Mouse (Mus musculus) forebrain, embryonic 15.5 days (tissue): ENCODE data around the gene Txndc16. TPM values are rescaled to one million over a fixed set of nuclear protein-coding genes. Genes with fewer than 3 reads are reported as not detected.

Source experiments
- ATAC-seq: fragments of 200-750 bp; cut with Nextera tagmentation; replicated peaks from 2 replicates; pipeline ENCODE4 v1.8.0; 2017; ENCODE audit warnings: mild to moderate bottlenecking, moderate TSS enrichment, moderate library complexity
- H3K27ac ChIP-seq: fragments of 300-500 bp; sonication (generic); replicated peaks from 2 replicates; pipeline ENCODE4 v1.5.1; 2015; ENCODE audit warnings: mild to moderate bottlenecking, inconsistent platforms
- H3K27me3 ChIP-seq: fragments of 300-500 bp; sonication (generic); 2 replicates; pipeline ENCODE4 v1.6.1; 2015; ENCODE audit warnings: inconsistent platforms
- H3K36me3 ChIP-seq: fragments of 300-500 bp; sonication (generic); 2 replicates; pipeline ENCODE4 v1.6.1; 2015; ENCODE audit warnings: mild to moderate bottlenecking, inconsistent platforms
- H3K4me1 ChIP-seq: fragments of 300-500 bp; sonication (generic); 2 replicates; pipeline ENCODE4 v1.6.1; 2015; ENCODE audit warnings: inconsistent platforms
- H3K4me2 ChIP-seq: fragments of 300-500 bp; sonication (generic); replicated peaks from 2 replicates; pipeline ENCODE4 v1.6.1; 2015; ENCODE audit warnings: mild to moderate bottlenecking, inconsistent platforms
- H3K4me3 ChIP-seq: fragments of 300-500 bp; sonication (generic); 2 replicates; pipeline ENCODE4 v1.5.1; 2015; ENCODE audit warnings: mild to moderate bottlenecking, inconsistent platforms
- H3K9ac ChIP-seq: fragments of 300-500 bp; sonication (generic); replicated peaks from 2 replicates; pipeline ENCODE4 v1.6.1; 2015; ENCODE audit warnings: mild to moderate bottlenecking, inconsistent platforms
- H3K9me3 ChIP-seq: fragments of 300-500 bp; sonication (generic); 2 replicates; pipeline ENCODE4 v1.6.1; 2016; ENCODE audit warnings: inconsistent platforms
- WGBS: fragments of 180-500 bp; shearing (Covaris S2); methylation state at CpG from one replicate; pipeline ENCODE4 v1.1.7; 2015; ENCODE audit warnings: mixed read lengths; 5-methylcytosine and 5-hydroxymethylcytosine counted together
- polyA plus RNA-seq: library from polyadenylated mRNA; unstranded; fragments of >200 nt; fragmentation: Nextera tagmentation; extraction: Ambion mirVana; gene quantifications from 2 replicates; pipeline ENCODE4 v1.2.1, GENCODE M21; 2015

Gene Txndc16
- polyA plus RNA-seq, 1 experiment from 2014 or later: 35.2 TPM

GRCm38 (mm10) chr14:45140344-45141080 lies 79.6 kb downstream of the Txndc16 start:
- Histone ChIP-seq H3K9ac (no peak overlapping the region), H3K4me2 (no peak overlapping the region), H3K4me1 (peaks cover 12% of the 10 kb centered on the region), H3K9me3 (no peaks in the 10 kb centered on the region), H3K4me3 (no peak overlapping the region), H3K27me3 (no peaks in the 10 kb centered on the region), H3K27ac (peak overlapping the region; percentile 12; the same call in 1 of the 2 replicates), H3K36me3 (peaks cover 2% of the 10 kb centered on the region; the same call in 1 of the 2 replicates)
- WGBS: 62% methylated on average over 17 of the region's 17 CpGs
- ATAC-seq: peak; percentile 60; the same call in 1 of the 2 replicates

DNA sequence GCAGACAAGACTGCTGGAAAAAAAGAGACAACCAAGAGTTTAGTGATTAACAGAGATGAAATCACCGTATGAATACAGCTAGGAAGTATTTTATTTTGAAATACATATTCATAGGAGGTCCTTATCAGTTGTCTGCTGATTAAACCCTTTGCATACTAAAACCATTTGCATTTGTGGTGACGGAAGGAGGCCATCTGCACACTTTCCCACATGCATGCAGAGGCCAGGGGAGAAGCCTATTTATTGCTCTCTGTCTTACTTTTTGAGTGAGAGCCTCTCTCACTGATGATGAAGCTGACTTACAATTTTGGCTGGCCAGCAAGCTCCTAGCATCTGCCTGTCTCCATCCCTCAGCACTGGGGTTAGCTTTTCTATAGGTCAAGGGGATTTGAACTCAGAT lies 84.2 kb downstream of the Txndc16 start:
- 63% methylated on average over 2 of the region's 2 CpGs for WGBS
- no peak overlapping the region for H3K27ac ChIP-seq

DNA sequence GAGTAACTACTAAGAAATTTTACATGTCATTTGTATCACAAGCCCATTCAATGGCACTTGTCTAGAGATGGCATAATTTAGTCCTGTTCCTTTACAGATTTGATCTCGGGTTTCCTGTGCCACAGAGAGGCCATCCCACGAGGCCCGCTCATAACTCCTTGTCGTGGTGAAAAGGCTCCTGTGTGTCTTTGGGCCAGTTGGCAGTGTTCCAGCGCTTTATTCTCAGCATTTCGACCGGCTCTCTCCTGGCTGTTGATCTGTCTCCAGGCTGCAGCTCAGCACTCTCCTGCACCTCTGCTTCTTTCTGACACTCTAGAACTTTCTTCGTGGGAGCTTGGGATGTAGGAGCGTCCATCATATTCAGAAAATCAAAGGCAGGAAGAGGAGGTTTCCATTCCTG lies 84.6 kb downstream of the Txndc16 start:
- Histone ChIP-seq H3K4me1 (peaks cover 10% of the 10 kb centered on the region), H3K9ac (no peak overlapping the region), H3K4me2 (no peak overlapping the region), H3K27me3 (no peaks in the 10 kb centered on the region), H3K4me3 (no peak overlapping the region), H3K9me3 (no peaks in the 10 kb centered on the region), H3K27ac (no peak overlapping the region), H3K36me3 (peaks cover 7% of the 10 kb centered on the region; the same call in 1 of the 2 replicates)
- peak; percentile 35; the same call in 1 of the 2 replicates for ATAC-seq
- 35% methylated on average over 9 of the region's 9 CpGs for WGBS

More for the DNA sequence above, 84.2 kb downstream of the Txndc16 start:
- no peak for ATAC-seq
- peaks cover 7% of the 10 kb centered on the region; the same call in 1 of the 2 replicates for H3K36me3 ChIP-seq
- no peak overlapping the region for H3K4me2 ChIP-seq
- peaks cover 12% of the 10 kb centered on the region for H3K4me1 ChIP-seq
- H3K9me3 ChIP-seq: no peaks in the 10 kb centered on the region
- no peak overlapping the region for H3K9ac ChIP-seq
- H3K27me3 ChIP-seq: no peaks in the 10 kb centered on the region
- no peak overlapping the region for H3K4me3 ChIP-seq

DNA sequence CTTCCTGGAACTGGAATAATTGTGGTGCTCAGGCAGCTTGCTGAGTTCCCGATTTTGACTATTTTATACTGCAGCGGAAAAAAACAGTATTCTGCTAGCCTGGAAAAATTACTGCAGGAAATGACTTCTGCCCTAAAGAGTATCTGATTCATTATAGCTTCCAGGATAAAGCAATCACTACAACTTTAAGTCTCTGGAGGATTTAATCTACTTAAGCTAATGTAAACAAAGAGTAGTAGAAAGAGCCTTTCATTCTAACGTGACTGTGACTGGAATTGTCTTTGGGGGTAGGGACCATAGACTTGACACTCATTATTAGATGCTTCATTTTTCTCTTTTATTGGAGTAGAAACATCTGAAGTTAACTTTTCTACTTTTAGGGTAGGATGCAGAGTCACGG lies 101.8 kb downstream of the Txndc16 start:
- 62% methylated on average over 4 of the region's 4 CpGs for WGBS
- Histone ChIP-seq H3K4me2 (no peak overlapping the region), H3K9me3 (no peaks in the 10 kb centered on the region), H3K4me1 (no peaks in the 10 kb centered on the region), H3K36me3 (no peaks in the 10 kb centered on the region), H3K4me3 (no peak overlapping the region), H3K27ac (no peak overlapping the region), H3K9ac (no peak overlapping the region), H3K27me3 (no peaks in the 10 kb centered on the region)
- no peak for ATAC-seq

DNA sequence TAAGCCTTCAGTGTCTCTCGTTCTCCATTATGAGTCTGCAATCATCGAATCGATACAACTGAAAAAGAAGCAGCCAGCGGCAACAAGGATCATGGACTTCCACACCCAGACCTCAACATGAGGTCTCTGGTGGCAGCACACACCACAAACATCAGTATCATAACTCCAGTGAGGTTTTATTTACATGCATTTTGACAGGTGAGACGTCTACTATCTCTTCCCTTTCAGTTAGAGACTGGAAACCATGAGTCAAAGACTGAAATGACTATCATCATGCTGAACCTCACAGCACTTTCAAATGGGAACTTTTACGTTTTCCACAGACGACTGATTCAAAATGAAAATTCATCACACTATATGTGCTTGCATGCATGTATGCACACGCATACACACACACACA lies 117.9 kb downstream of the Txndc16 start:
- 87% methylated on average over 8 of the region's 8 CpGs for WGBS
- H3K4me2 ChIP-seq: no peak overlapping the region
- no peaks in the 10 kb centered on the region for H3K36me3 ChIP-seq
- H3K27ac ChIP-seq: no peak overlapping the region
- H3K27me3 ChIP-seq: no peaks in the 10 kb centered on the region
- H3K4me3 ChIP-seq: no peak overlapping the region
- H3K4me1 ChIP-seq: no peaks in the 10 kb centered on the region
- H3K9ac ChIP-seq: no peak overlapping the region
- no peak for ATAC-seq
- no peaks in the 10 kb centered on the region for H3K9me3 ChIP-seq

GRCm38 (mm10) chr14:45092327-45092726 lies 127.8 kb downstream of the Txndc16 start:
- 93% methylated on average over 3 of the region's 3 CpGs for WGBS
- Histone ChIP-seq H3K27ac (no peak overlapping the region), H3K27me3 (no peaks in the 10 kb centered on the region), H3K4me2 (no peak overlapping the region), H3K4me3 (no peak overlapping the region), H3K4me1 (no peaks in the 10 kb centered on the region), H3K9me3 (no peaks in the 10 kb centered on the region), H3K36me3 (no peaks in the 10 kb centered on the region), H3K9ac (no peak overlapping the region)
- ATAC-seq: no peak

- Histone ChIP-seq H3K9ac (no peak overlapping the region), H3K4me2 (no peak overlapping the region), H3K27me3 (no peaks in the 10 kb centered on the region), H3K9me3 (no peaks in the 10 kb centered on the region), H3K4me1 (no peaks in the 10 kb centered on the region), H3K36me3 (no peaks in the 10 kb centered on the region), H3K4me3 (no peak overlapping the region), H3K27ac (no peak overlapping the region)
- 83% methylated on average over 4 of the region's 4 CpGs for WGBS
- ATAC-seq: no peak
Measured at GRCm38 (mm10) chr14:45090011-45090410, 130.1 kb downstream of the Txndc16 start.

DNA sequence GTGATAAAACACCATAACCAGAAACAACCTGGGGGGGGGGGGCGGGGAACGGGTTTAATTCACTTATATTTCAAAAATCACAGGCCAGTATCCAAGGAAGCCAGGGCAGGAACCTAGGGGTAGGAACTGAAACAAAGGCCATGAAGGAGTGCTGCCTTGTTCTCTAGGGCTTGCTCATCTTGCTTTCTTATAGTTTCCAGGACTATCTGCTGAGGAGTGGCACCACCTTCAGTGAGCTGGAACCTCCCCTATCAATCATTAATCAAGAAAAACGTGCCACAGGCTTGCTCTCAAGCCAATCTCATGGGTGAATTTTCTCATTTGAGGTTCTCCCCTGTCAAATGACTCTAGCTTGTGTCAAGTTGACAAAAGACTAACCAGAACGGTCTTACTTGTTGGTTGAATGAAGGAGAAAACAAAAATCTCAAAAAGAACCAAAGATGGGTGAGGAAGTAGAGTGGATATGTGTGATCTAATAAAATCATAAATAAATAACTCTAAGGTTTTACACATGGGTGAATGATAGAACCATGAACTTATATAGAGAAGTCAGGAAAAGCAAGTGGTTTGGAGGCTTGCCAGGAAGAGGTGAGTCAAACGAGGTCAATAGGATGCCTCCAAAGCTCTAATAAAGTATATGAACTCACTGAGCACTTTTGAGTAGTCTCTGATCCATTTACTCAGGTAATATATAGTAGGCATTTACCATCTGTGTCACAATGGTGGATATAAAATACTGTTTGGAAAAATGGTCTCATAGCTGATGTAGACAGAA lies 134.3 kb downstream of the Txndc16 start:
- Histone ChIP-seq H3K27me3 (no peaks in the 10 kb centered on the region), H3K9me3 (no peaks in the 10 kb centered on the region), H3K9ac (no peak overlapping the region), H3K4me3 (no peak overlapping the region), H3K4me1 (no peaks in the 10 kb centered on the region), H3K27ac (no peak overlapping the region), H3K36me3 (no peaks in the 10 kb centered on the region), H3K4me2 (no peak overlapping the region)
- WGBS: 78% methylated on average over 5 of the region's 5 CpGs
- ATAC-seq: no peak

DNA sequence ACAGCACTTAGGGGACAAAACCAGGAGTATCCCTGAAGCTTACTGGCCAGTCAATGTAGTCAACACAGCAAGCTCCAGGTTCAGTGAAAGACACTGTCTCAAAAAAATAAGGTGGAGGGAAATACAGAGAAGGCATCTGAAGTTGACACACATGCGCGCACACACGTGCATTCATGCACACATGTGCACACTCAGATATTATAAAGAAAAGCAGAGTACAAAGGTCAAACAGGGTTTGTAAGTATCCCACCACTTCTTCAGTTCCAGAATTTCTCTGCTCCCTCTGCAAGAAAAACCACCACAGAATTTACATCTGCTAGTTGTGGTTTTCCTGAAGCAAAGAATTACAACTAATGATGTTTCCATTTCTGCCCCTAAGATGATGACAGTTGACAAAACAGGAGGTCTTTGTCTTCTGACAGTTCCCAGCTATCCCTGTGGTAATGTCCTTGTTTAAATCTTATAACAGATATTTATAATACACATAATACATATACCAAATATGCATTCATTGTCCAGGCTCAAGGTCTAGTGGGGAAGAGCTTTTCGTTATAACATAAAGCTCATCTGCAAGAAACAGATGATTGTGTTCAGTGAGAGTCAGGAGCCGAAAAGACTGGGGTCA lies 135.4 kb downstream of the Txndc16 start:
- H3K4me1 ChIP-seq: no peaks in the 10 kb centered on the region
- no peaks in the 10 kb centered on the region for H3K9me3 ChIP-seq
- H3K4me3 ChIP-seq: no peak overlapping the region
- H3K36me3 ChIP-seq: no peaks in the 10 kb centered on the region
- no peak overlapping the region for H3K4me2 ChIP-seq
- H3K27me3 ChIP-seq: no peaks in the 10 kb centered on the region
- WGBS: 93% methylated on average over 5 of the region's 5 CpGs
- no peak overlapping the region for H3K9ac ChIP-seq
- ATAC-seq: no peak
- H3K27ac ChIP-seq: no peak overlapping the region

DNA sequence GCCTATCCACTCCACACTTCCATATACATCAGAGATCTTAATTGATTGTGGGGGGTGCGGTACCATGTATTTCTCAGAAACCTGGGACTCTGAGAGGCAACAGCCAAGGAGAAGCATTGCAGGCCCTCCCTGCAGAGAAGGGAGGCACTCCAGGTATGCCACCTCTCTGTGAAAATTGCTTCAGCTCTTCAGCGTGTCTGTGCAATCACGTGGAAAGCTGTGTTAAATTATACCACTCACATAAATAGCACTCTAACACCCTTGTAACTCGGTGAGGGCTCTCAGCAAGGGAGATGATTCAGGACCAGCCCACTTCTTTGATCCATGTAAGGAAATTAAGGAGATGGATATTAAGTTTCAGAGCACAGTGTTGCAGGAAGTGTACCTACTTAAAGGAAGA lies 136.6 kb downstream of the Txndc16 start:
- Histone ChIP-seq H3K9me3 (no peaks in the 10 kb centered on the region), H3K4me3 (no peak overlapping the region), H3K36me3 (no peaks in the 10 kb centered on the region), H3K4me1 (no peaks in the 10 kb centered on the region), H3K4me2 (no peak overlapping the region), H3K27ac (no peak overlapping the region), H3K9ac (no peak overlapping the region), H3K27me3 (no peaks in the 10 kb centered on the region)
- ATAC-seq: peak; percentile 41; the same call in 1 of the 2 replicates
- 54% methylated on average over 4 of the region's 4 CpGs for WGBS
